Mouse (Mus musculus) heart, postnatal 4 days (tissue): Measurements from ENCODE around the gene 4930453N24Rik. TPM values are rescaled to one million over a fixed set of nuclear protein-coding genes. Genes with fewer than 3 reads are reported as not detected.
A peak's percentile ranks its signal among the peaks of the same experiment; 100 is the strongest.

ENCODE experiments used
- DNase-seq: peaks from one replicate; pipeline ENCODE4 v3.0.0; 2021
- total RNA-seq, 2 experiments: library from RNA; stranded (reverse); gene quantifications; 2 replicates each; pipeline ENCODE4 v1.2.3; 2021

Gene 4930453N24Rik
- 10 to 100 TPM; 28.4 to 28.6 TPM for total RNA-seq

DNA sequence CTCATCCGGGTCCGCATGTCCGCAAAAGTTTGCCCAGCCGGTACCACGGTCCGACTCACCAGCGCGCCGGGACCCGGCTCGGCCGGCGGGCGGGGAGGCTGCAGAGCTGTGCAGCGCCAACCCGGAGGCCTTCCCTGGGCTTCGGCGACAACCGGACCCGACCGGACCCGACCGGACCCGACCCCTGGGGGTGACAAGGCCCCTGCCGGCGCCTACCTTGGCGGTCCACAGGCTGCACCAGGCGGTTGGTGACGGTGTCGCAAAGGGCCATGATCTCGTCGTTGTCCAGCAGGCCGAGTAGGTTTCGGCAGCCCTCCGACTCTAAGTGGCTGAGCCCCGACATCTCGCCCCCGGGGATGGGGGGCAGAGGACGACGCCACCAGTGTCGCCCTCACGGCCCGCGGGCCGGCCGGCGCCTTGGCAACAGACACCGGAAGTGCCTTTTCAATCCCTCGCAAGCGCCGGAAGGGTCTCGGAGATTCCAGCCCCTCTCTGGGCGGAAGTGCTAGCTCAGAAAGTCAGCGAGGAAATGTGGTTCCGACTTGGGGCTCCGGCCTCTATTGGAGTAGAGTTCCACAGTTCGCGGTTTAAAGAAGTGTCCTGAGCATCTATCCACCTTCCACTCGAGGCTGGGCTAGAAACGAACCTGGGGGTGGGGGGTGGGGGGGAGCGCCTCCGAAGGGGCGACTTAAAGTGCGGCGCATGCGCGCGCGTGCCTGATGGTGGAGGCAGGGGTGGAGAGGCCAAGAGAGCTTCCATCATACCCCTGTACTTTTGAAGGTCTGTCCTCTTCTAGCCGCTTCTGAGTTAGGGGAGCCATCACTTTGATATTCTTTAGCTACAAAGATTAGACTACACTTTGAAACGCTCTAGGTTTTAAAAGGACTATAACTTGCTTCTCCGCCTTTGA lies at the start of gene 4930453N24Rik:
4930453N24Rik (minus strand) TSS at position 641 of the 910 bp plus-strand sequence.
- DNase-seq: peak; percentile 90

DNA sequence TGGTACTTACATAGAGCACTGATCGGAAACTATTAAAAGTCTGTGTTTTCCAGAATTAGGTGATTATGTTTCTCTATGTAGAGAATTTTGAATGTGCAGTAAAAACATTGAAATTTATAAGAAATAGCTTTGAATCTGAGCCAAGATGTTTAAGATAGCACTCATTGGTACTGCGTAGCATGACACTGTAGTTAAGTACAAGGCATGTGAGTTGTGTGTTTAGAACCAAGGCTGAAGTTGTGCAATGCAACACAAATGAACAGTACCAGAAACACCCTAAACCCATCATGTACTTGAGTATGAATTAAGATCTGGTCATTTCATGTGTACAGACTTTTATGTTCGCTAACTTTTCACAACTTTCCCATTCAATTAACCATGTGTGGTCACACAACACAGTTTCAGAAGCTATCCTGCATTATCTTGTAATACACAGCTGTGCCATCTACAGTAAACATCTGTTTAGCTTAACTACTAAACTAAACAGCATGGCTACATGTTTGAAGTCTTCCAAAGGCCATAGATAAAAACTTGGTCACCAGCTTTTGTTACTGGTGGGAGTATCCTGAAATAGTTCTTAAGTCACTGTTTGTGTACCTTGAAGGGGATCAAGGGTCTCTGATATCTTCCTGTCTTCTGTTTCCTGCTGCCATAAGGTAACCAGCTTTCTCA lies 46.3 kb upstream of the 4930453N24Rik start:
- DNase-seq: no peak

DNA sequence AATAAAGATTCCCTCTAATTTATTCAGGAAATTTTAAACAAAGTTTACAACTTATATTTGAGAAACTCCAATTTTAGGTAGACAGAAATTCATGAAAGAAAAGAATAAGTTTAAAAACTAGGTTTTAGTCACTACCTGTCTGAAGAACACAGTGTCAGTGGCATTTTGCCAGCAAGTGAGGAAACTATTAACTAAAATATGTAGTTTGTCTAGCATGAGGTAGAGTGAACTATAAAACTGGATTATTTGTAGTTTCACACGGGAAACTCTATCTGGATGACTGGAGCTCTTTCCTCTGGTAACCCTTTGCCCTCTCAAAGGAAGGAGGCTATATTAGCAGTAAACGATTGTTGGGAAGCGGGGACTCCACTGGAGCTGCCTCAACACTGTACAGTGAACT lies 32.1 kb upstream of the 4930453N24Rik start:
- DNase-seq: no peak

- DNase-seq: no peak
Observed at GRCm38 (mm10) chr16:64801638-64802037, 30.7 kb upstream of the 4930453N24Rik start.

DNA sequence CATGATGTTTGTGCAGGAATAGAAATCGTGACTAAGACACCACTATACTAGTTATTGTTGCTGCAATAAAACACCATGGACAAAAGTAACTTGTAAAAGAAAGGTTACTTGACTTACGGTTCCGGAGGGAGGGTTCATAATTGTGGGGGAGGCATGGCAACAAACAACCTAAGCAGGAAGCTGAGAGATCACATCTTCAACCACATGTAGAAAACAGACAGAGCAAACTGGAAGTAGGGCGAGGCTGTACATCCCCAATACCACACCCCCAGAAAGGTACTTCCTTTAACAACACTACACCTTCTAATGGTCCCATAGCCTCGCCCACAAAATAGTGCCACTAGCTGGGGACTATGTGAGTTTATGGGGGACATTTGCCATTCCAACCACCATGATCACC lies 29.4 kb upstream of the 4930453N24Rik start:
- no peak for DNase-seq

GRCm38 (mm10) chr16:64794802-64795201 lies 23.8 kb upstream of the 4930453N24Rik start:
- DNase-seq: no peak

- no peak for DNase-seq
Observed at GRCm38 (mm10) chr16:64789706-64790105, 18.7 kb upstream of the 4930453N24Rik start.

GRCm38 (mm10) chr16:64775516-64775915 lies 4.6 kb upstream of the 4930453N24Rik start:
- no peak for DNase-seq

- DNase-seq: no peak
Observed at GRCm38 (mm10) chr16:64771431-64771818, 464 bp upstream of the 4930453N24Rik start.

GRCm38 (mm10) chr16:64766696-64767300 lies 4.2 kb downstream of the 4930453N24Rik start:
- no peak for DNase-seq

GRCm38 (mm10) chr16:64759245-64759626 lies 11.7 kb downstream of the 4930453N24Rik start:
- no peak for DNase-seq

- no peak for DNase-seq
Observed at GRCm38 (mm10) chr16:64758561-64759244, 12.3 kb downstream of the 4930453N24Rik start.

DNA sequence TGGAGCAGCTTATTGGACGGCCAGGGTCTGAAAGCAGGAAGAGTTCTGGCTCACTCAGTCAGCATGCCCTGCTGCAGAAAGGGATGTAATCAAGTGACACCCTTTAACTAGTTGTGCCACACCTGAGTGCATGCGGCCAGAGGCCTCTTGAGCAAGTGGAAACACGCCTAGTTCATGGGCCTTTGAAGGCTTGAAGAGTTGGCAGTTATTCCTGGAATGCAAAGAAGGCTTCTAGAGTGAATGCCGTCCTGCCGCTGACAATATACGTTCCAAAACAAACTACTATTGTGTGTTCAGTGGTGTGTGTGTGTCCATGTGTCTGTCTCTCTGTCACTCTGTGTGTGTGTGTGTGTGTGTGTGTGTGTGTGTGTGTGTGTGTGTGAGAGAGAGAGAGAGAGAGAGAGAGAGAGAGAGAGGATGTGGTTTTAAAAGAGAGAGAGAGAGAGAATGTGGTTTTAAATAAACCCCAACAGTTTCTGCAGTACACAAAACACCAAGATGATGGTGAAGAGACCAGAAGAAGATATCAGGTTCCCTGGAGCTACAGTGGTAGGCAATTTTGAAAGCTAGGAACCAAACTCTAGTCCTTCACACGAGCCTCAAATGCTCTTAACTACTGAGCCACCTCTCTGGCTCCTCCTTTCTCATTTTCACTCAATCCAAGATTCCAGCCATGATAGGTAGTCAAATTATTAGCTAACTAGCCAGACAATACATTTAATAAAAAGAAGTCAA lies 13.1 kb downstream of the 4930453N24Rik start:
- no peak for DNase-seq

DNA sequence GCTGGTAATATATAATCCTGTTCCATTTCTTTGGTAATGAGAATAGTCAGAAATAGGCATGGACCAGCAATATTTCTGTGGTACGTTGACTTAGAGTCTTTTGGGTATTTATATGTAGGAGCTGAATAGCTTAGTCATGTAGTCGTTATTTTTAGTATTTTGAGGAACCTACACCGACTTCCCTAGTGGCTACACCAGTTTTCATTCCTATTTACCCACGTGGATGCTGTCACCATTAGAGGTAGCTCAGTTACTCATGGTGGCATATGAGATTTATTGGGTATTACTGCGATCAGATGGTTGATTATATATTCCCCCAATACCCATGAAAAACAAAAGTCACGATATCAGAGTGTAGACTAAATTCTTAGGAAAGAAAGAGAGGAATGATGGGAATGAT lies 14.6 kb downstream of the 4930453N24Rik start:
- DNase-seq: no peak

- peak; percentile 45 for DNase-seq
Observed at GRCm38 (mm10) chr16:64754743-64755139, 16.2 kb downstream of the 4930453N24Rik start.

DNA sequence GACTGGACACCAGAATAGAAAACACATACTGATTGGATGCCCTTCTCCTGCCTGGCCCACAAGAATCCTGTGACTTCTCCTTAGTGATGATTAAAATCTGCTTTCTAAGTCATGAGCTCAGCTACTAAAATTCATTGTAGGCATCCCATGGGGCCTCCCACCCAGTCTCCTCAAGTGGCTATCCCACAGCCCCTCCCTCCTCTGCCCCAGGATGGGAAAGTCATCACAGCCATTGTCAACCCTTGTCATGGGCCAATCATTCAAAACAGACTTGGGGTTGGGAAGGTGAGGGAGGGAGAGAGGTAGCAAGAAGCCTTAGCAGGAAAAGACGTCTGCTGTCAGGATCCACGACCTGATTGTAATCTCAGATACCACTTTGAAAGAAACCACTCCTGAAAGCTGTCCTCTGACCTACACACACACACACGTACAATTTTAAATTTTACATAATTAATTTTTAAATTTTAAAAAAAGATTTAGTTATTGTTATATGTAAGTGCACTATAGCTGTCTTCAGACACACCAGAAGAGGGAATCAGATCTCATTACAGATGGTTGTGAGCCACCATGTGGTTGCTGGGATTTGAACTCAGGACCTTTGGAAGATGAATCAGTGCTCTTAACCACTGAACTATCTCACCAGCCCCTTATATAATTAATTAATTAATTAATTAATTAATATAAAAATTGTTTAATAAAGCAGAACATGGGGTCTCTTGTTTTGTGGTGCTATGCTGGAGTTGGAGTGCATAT lies 16.8 kb downstream of the 4930453N24Rik start:
- DNase-seq: no peak

GRCm38 (mm10) chr16:64748237-64748636 lies 22.7 kb downstream of the 4930453N24Rik start:
- DNase-seq: peak; percentile 81

DNA sequence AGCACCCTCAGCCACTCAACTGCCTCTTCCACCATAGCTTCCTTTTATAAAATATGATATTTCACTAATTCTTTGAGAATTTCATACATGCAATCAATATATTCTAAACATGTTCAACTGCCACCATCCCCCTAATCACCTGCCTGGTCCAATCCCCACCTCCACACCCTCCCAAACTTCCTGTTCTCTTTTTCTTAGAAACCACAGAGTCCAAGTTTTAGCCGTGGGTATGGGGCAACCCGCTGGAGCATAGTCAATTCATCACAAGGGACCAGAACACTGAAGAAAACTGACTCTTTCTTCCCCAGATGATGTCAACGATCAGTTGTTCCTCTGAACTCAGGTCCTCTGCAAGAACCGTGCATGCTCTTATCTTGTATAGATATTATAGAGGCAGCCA lies 25.9 kb downstream of the 4930453N24Rik start:
- DNase-seq: no peak

DNA sequence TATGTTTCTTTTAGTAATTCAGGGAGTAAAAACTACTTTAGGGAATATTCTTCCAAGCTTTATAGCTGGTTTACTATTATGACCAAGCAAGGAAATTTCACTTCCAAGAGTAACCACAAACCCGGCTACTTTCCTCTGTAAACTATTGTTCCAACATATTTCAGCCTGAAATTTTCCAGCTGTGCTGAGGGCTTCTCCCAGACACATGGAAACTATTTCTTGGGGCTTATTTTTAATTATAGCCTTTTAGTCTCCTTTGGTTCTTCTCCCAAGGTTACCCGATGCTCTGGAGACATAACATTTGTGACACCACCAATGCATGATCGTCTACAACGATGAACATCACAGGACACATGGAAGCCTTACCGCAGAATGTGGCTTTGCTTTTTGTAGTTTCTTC lies 33.7 kb downstream of the 4930453N24Rik start:
- no peak for DNase-seq

GRCm38 (mm10) chr16:64723273-64724057 lies 47.5 kb downstream of the 4930453N24Rik start:
- peak; percentile 62 for DNase-seq
